Mouse (Mus musculus) spleen, adult 2 months (tissue): ENCODE results near the gene Slc28a1.

Experiments
- CTCF ChIP-seq: fragments of 200-500 bp; IDR thresholded peaks from 2 replicates; pipeline ENCODE4 v1.5.1; 2011; ENCODE audit warnings: mild to moderate bottlenecking, inconsistent platforms; ENCODE audit not compliant: insufficient read depth, insufficient read length, insufficient replicate concordance; ENCODE audit errors: extremely low read depth
- POLR2A ChIP-seq: fragments of 200-500 bp; IDR thresholded peaks from 2 replicates; pipeline ENCODE4 v1.6.1; 2011; ENCODE audit warnings: low read depth, low read length, inconsistent platforms

DNA sequence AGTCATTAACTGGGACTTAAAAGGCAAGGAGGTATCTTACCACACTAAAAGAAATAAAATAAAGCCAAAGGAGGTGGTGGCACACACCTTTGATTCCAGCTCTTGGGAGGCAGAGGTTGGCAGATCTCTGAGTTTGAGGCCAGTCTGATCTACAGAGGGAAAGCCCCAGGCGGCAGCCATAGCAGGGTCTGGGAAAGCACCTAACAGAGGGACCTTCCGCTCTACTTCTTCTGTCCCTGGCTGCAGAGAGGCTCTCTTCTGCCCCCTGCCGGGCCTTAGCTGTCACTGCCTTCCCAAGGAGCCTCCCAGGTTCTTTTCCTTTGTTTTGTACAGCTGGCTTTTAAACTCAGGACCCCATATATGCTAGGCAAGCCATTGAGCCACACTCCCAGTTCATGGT lies 40.4 kb downstream of the Slc28a1 start:
- TF ChIP-seq CTCF: peak; percentile 94
- no peak for TF ChIP-seq POLR2A
